Mouse (Mus musculus) thymus, adult 18-20 months (tissue): ENCODE measurements around the gene Otop2.

ENCODE experiments used
- DNase-seq, 2 experiments: peaks; one replicate each; pipeline ENCODE4 v3.0.0; 2022; ENCODE audit warnings: mixed read lengths in 2 of 2

Gene Otop2

DNA sequence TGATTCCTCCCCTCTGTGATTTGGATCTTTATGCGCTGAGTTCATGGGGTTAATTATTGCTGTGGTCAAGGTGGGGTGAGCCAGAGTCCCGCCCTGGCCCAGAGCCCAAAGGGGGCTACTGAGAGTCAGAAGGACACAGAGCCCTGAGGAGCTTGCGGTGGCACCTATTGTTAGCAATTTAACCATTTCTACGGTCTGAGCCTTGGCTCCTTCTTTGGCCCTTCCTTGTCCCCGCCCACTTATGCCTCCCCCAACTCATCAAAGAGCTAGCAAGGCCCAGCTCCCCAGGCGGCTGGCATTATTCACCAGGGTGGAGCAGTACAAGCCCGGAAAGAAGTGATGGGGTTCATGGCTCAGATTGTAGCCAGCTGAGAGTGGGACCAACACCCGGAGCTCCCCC lies at the start of gene Otop2:
Gene Otop2 (plus strand): TSS at position 301 of the 400 bp plus-strand sequence.
- DNase-seq = no peak

DNA sequence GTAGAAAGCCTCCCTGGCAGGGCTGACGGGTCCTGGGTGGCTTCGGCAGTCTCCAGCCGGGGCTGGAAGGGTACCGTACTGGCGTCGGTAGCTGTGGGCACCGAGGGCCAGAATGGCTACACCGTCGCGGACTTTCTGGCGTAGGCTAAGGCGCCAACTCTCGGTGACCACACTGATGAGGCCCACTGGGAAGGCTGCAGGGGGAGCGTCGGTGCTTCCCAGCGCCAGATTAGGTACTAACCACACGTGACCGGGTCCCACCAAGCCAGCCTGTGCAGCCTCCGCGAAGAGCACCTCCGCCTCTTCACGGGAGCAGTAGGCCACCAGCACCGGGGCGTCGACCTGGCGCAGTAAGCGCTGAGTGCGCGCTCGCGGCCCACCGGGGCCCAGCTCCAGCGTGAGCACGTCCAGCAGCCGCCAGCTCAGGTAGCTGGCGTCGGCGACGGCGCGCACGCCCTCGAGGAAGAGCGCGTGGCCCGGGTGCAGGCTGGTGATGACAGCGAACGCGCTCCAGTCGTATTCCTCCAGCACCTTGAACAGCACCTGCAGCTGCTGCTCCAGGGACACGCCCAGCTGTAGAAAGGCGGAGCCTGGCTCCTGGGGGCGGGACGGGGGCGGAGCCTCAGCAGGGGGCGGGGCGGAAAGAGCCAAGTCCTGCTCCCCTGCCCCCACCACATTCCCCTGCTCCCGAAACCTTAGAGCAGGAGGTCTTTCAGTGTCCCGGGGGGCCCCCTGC lies 49.0 kb upstream of the Otop2 start:
- no peak for DNase-seq

DNA sequence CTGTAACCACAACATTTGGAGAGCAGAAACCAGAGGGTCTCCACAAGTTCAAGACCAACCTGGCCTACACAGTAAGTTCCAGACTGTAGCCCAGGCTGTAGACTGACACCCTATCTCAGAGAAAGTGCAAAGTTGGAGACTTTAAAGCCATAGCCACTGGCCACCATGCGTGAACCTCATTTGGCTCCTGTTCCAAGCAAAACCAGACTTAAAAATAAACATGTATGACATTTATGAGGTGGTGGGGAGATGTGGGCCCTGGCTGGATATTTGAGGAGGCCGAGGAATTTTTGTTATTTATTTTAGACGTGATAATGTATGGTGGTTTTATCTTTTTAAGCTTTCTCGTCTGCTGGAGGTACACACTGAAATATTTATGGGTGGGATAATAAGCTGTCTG lies 47.8 kb upstream of the Otop2 start:
- DNase-seq = no peak

DNA sequence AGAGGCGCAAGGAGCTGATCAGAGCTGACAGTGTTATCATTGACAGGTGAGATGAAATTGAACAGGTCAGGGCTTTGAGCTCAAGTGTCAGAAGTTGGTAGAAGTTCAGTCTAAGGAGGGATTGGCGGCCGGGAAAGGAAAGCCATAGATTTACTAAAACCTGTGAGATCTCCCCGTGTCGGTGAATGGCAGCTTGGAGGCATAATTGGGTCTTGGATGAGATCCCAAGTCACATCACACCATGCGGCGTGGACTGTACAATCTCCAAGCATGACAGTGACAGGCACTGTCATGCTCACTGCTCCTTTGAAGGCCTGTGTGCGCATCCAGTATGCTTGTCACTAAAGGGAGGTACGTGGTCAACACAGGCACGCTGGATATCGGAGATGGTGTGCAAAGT lies 44.0 kb upstream of the Otop2 start:
- DNase-seq = no peak

DNA sequence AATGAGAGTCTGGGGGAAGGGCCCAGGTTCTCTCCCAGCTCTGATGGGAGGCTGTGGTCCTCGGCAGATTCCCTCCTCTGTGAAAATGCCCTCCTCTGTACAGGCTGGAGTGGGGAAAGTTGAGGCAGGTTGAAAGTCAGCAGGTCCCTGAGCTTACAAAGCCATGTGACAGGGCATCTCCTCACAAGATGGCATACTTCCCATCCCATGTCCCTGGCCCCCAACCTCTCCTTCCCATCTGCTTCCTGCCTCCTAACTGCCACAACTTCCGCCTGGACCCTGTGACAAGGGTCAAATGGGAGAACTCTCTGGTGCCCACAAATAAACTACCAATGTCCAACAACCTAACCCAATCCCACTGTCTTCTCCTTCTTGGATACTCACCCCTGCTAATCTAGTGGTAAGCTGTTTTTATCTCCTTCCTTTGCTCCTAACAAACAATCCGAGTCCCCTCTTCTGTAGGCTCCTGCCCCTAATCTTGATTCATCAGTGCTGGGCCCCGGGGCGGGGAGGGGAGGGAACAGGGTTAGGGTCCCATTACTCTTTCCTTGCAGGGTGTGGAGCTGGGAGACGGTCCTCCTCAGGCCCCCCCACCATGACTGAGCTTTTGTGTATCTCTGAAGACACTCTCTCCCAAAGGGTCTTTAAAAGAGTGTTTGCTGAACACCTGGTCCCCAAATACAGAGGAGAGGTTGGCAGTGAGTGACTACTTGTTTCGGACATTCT lies 42.7 kb upstream of the Otop2 start:
- no peak for DNase-seq

DNA sequence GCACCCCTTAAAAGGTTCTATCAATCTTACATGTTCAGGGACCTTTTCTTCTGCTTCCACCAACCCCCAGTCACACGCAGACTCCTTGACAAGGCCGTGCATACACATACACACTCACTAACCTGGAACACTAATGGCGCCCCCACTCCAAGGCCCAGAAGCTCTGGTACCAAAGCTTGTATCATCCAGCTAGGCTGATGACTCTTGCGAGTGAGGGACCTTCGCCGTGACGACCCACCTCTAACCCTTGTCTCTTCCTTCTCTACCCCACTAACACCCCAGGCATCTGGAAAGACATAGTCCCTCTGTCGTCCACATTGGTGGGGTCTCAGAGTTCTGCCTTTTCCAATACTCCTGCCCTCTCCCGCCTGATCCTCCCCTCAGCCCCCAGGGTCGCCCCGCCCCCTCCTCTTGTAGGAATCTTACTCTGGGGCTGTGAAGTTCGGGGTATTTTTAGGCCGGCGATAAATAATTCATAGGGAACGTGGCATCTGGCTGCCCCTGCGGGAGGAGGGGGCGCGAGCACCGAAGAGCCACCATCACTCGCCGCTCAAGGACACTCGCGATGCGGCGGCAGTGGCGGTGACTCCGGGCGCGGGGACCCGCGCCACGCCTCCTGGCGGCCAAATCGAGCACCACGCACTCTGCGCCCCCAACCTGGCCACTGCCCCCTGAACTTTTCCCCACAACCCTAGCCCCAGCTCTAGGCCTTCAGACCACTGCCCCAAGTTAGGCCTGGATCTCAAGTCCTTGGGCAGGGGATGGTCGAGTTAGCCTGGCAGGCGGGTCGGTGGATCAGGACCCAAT lies 41.9 kb upstream of the Otop2 start:
- no peak for DNase-seq

DNA sequence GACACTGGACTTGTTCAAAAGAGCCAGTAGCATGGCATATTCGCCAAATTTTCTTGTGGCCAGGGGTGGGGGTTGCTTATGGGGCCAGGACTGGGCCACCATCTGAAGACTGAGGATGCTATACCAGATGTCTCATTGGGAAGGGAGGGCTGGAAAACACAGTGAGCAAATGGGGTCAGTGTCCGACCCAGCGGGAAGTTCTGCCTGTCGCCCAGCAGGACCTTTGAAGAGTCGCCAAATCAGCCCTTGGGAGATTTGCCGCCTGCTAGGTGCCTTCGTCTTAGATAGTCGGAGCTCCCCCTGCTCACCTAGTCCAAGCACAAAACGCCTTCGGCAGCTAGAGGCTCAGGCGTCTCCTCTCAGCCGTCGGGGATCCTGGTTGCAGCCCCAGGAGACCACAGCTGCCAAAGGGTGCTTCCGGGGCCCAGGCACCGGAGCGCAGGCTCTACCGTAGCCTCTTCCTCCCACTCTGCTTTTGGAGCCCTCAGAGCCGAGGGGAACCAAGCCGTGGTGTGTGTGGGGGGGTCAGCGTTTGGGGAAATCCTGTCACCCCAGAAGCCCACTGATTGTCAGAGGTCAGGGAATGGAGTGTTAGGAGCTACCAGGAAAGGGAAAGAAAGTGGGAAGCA lies 41.1 kb upstream of the Otop2 start:
- DNase-seq = no peak

DNA sequence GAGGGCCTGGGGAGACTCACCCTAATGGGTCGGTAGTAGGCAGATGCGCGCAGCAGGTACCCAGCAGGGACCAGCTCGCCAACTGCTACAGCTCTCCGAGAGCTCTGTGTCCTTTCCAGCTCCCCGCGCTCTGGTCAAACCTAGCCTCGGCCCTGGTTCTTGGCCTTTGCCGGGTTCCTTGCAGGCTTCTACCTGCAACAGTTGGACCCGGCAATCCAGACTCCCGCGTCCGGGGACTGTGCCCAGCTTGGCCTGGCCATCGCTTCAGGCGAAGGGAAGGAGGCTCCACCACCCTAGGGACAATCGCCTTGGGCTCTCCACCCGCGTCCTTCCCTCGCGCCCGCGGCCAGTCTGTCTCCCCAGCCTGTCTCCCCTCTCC lies 40.6 kb upstream of the Otop2 start:
- no peak for DNase-seq

DNA sequence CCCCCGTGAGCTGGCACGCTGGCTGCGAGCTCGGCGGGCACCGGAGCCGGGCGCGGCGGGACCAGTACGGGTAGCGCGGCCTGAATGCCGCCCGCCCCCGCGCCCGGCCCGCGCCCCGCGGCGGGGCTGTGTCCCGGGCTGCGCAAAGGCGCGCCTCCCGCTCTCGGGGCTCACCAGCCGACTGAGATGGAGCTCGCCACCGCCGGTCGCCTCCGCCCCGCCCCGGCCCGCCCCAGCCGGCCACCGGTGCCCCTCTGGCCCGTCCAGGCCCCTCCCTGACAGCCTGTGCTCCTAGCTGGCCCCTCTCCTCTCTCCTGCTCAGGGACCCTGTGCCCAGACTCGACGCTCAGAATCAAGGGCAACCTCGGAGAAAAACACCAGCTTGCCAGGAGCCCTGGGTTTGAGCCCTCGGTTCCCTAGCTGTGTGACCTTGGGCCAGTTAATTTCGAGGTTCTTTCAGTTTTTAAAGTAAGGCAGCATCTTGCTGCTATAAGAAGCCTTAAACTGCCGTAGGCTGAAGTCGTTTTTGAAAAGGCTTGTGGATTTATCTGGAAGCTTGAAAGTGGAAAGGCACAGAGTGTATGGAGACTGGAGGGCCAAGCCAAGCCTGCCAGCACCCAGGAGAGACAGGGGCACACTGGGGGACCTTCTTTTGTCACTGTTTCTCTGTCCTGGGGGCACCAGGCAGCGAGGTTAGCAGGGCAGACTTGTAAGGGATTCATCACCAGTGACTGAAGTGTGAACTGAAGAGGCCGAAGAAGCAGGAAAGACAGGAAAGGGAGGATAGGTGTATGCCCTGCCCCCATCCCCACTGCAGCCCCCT lies 39.7 kb upstream of the Otop2 start, which contains the start of gene Grin2c:
Gene Grin2c (minus strand): TSS at position 183 of the 823 bp plus-strand sequence.
- no peak for DNase-seq

DNA sequence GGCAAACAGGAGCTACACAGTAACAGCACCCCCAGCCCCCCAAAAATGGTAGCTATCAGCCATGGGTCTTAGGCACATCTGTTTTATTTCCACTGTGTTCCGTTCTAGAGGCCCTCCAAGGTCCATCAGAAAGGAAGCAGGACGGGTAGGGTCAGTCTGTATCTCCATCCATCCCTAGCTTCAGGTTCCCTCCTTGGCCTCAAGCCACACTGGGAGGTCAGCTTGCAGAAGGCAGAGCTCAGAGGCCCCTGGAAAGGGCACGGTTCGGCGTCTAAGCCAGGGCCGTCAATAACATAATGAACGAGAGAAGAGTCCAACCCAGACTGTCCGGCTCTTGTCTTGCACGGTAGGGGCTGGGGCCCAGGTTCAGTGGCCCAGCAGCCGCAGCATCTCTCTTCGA lies 39.0 kb upstream of the Otop2 start:
- no peak for DNase-seq

DNA sequence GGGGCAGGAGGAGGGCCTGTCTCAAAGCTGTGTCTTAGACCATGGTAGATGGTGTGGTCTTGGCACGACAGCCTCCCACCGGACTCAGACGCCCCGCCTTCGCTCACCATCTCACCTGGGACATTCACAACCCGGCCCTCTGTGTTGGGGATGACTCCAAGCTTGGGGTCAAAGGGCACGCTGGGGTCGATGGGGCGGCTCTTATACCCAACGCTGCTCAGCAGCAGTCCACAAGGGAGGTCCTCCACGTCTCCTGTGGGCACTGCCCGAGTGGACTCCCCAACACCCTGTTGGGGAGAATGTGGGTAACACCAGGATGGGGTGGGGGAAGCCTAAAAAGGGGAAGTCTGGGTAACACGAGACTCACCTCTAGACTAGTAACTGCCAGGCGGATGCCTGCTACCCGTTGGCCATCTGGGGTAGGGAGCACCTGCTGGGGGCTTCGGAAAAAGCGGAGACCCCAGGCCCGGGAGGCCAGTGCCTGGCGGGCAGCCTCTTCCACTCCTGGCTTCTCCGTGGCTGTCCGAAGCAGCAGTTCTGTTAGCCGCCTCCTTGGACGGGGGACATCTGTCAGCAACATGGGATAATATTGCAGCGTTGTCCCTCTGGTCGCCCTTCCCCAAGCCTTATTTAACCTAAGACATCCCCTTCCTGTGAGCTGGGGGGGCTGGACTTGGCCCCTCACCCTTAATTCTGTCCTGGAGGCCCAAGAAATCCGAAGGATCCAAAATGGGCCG lies 37.5 kb upstream of the Otop2 start:
- no peak for DNase-seq

DNA sequence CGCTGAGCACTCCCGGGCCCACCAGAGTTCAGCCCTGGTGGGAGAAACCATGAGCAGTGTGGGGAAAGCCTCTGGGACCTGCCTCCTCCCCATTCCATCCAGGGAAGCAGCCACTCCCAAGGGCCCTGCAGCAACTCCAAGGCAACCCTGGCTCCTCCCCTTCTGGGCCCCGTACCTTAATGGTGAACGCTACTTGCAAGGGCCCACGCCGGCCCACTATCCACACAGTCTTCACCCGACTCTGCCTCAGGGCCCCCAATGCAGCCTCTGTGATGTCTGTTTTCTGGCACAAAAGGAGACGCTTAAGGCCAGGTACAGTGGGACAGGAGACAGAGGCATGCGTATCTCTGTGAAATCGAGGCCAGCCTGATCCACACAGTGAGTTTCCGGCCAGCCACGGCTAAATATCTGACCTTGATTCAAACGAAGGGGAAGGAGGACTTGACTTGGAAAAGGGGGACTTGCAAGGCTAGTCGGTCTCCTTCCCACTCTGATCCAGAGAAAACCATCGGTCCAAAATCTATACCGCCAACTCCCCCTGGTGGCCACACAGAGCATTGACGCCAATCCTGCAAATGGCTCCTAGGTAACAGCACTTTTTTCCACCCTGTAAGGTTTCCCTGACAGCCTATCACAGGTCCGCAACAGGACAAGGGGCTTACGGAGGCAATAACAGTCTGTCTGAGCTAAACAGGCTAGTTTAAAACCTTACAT lies 36.7 kb upstream of the Otop2 start:
- peak; percentile 31 to 35 for DNase-seq

DNA sequence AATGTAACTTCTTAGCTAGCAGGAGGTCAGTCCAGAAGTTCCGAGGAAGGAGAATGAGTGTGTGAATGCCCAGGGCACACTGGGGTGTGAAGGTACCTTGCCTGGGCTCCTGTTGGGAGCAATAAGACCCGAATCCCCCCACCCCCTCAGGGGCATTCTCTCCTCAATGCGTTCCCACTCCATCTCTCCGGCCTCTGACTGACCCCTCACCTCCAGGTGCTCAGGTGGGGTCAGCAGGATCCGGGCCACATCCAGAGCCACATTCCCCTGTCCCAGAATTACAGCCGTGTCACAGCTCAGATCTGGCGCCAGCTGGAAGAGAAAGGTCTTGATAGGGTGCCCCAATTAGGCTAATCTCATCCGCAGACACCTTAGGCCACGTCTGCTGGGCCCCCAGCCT lies 35.9 kb upstream of the Otop2 start:
- no peak for DNase-seq

DNA sequence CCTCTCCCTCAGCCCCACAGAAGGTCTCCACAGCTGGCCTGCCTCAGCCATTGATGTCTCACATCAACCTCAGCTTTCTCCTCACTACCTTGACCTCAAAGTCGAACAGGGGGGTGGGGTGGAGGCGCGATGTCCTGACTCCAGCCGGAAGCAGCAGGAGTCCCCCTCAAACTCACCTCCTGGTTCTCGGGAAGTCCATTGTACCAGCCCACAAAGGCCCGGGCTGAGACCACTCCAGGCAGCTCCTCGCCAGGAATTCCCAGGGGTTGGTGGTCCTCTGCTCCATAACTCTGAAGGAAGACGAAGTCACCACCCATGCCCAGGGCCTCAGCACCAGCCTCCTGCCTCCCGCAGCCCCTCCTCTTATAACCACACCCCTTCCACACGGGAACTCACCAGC lies 35.5 kb upstream of the Otop2 start:
- DNase-seq = no peak

DNA sequence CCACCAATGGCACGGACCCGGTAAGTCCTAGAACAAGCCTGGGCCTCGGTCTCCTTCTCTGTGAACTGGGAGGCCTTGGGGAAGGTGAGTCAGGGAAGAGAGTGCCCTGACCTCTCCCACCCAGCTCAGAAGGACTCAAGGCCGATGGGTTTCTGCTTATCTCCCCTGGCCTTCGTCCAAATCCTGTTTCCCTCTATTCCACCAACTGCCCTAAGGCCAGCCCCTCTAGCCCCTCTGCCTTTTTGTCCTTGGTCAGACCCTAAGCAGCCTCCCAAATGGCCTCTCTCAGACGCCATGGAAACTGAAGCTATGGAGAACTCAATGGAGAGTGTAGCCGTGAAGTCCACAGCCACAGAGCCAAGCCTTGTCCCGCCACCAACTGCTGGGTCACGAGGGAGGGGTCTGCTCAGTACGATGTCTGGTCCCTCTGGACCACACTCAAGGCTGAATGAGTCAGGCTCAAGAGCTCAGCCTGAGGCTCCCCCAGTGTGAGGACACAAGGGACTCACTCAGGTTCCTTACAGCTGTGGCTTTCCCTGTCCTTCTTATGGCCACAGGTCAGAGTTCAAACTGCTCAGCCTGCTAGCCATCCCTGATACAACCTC lies 34.0 kb upstream of the Otop2 start:
- DNase-seq = no peak

DNA sequence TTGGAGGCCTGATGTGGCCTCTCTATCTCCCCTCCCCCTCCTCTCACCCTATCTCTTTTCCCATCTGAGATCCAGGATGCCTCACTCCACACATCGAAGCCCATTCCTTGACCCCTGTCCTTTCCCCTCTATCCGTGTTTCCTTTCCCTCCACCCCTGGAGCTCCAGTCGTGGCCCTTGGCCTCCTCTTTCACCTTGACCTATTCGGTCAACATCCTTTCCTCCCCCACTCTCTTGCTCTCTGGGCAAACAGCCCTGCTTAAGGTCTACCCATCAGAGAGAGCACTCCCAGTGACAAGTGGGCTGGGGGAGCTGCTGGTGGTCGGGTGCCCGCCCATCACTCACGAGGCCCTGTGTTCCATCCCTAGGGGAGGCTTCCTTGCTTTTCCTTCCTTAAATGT lies 33.2 kb upstream of the Otop2 start:
- no peak for DNase-seq

DNA sequence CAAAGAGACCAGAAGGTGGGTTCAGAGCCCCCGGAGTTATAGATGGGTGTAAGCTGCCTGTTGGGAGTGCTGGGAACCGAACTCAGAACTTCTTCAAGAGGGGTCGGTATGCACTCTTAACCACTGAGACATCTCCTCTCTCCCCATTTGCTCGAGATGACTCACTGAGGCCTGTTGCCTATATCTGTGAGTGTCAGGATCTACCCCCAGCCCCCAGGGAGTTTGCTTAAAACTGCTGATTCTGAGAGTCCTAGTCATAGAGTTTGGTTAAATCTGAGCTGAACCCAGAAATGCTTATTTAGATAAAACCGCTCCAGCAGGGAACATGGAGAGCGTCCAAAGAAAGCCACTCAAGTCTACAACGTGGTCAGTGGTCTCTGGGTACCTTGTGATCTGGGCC lies 32.8 kb upstream of the Otop2 start:
- DNase-seq = no peak

DNA sequence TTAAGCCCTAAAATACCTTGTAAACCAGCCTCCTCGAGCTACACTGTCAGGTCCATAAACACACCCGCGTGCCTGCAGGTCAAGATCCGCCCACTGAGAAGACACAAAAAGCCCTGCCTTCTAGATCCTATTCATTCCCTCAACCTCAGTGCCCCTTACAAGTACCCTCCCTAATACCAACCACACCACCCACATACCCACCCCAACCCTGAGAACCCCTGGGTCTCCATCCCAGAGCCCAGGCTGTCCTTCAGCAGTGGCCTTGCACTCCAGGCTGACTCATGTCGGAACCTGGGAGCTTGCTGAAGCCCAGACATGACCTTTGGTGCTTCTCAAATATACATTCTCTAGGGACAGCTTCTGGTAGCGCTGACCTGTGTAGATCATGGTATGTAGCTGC lies 32.2 kb upstream of the Otop2 start:
- no peak for DNase-seq

DNA sequence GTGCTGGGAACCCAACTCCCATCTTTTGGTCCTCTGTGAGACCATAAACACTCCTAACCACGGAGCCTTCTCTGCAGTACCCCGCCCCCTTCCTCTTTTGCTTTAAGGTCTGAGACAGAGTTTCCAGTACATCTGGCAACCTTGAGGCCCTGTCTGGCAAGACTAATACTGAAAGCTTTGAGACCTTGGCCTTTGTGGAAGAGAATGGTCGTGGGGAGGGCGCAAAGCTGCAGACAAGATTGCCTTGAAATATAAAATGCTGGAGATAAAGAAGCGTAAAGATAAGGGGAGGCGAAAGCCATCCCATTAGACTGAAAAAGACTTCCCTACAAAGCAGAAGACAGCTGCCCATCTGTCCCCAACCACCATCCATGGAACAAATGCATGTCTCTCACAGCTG lies 31.5 kb upstream of the Otop2 start:
- DNase-seq = no peak

DNA sequence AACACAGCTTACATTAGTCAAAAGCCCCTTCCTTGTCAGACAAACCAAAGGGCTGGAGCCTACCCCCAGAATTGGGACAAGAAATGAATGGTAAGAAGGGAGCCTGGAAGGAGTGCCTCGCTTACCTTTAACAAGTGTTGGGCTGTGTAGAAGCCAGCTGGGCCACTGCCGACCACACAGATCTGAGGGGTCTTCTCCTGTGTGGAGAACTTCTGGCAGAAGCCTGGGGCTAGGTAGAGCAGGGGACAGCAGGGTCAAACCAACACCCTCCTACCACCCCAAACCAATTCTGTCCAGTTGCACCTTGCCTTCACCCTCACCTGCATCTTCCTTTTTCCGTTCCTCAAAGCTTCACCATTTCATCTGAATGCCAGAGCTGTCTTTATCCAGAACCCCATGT lies 31.0 kb upstream of the Otop2 start:
- DNase-seq = no peak
